Mouse (Mus musculus): ENCODE results near the gene Tmem56.

The Tmem56 gene

DNA sequence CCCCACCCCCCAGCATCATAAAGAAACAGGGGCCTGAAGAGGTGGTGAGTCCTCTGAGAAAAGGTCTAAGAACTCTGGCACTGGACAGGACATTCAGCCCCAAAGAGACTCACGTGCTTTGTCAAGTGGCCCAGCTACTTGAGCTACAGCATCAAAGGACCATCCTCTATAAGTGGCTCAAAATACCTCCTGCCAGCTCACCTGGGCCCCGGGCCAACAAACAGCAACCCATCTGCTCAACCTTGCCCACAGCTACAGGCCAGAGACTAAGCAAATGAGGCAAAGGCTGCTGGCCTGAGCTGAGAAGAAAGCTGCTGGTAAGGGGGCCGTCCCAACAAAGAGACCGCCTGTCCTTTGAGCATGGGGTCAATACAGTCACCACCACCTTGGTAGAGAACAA is 5.3 kb downstream of the Tmem56 start:
- no peak for DNase-seq (ENCODE audit: low spot score)

DNA sequence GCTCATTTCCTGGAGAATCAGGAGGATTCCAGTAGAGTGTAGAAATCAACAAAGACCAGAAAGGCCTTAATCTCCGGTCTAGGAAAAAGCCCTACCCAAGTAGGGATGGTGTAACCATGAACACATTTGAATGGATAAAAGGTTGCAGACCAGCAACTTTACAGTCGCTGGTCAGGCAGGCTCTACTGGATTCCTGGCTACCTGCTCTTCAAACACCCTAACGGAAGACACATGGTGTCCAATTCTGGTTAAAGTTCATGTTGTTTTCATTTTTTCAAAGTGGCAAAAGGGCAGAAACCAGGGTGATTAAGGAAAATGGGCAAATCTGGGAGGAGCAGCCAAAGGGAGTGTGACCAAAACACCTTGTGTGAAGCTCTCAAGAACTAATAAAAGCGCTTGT is 5.9 kb downstream of the Tmem56 start:
- no peak for DNase-seq (ENCODE audit: low spot score)

DNA sequence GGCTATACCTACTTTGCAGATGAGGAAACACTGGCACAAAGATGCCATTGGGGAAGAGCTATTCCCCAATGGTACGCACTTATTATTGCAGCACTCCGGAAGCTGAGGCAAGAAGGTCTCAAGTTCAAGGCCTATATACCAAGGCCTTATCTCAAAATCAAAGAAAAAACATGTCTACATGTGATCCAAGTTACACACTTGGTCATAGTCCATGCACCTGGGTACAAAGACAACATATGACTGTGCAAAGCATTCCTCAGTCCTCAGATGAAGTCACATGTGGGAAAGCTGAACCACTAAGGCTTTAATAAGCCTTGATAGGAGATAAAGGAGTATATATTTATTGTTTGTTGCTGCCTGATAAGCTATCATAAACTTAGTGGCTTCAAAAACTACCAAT is 8.9 kb downstream of the Tmem56 start:
- DNase-seq (ENCODE audit: low spot score) = no peak

DNA sequence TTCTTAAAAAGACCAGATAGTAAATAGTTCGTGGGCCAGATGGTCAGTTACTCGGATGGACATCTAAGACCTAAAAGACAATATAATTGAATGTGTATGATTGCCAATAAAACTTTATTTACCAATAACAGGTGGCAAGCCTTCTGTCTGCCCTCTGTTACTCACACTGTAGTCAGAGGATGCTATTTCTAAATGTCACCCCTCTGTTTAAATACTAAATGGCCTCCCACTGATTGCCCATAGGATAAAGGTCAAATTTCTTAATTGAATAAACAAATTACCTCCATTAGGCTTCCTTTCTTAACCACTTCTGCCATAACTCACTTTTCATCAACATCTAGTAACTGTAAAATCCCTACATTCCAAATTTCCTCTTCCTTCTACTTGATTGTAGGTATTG is 10.3 kb downstream of the Tmem56 start:
- DNase-seq (ENCODE audit: low spot score) = no peak

DNA sequence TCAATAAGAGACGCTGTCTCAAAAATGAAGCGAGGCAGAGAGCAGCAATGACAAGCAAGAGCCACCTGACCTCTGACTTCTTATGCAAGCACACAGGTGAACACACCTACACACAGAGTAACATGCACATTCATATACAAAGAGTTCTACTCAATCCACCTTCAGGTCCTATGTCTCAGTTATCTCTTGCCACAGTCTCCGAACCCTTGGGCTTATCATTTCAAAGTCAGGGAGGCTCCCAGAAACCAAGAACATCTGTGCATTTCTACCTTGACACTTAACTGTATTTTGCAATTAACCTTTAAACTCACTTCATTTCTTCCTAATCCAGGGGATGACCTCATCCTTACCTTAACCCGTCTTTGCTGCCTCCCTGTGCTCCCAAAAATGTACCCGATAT is 15.6 kb downstream of the Tmem56 start:
- DNase-seq (ENCODE audit: low spot score) = no peak

DNA sequence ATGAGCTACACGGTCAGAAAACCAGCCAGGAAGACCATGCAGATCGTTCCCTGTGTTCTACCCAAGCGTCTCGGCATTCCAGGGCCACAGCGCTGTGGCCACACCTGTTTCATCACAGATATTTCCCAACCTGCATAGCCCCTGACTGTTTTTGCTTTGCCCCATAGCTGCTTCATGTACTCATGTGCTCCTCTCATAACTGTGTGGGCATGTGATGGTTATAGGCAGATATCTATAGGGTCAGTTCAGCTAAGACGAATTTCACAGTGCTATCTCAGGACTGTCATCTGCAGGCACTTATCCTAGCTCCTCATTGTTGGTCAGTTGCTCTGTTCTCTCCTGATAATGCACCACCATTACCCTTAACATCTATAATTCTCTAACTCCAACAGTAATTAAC is 18.7 kb downstream of the Tmem56 start:
- no peak for DNase-seq (ENCODE audit: low spot score)

DNA sequence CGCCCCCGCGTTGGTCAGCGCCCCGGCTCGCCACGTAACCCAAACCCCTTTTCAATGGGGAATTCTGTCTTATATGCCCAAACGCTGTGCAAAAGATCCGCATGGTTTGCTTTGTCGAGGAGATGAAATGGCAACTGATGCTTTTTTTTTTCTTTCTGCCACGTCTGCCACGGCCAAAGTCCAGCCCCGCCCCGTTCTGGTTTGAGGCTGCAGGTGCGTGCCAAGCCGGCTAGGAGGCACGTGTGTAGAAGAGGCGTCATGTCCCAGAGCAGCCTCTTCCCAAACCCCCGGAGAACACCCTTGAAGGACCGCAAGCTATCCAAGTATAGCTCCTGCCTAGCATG is 19.7 kb downstream of the Tmem56 start:
- no peak for DNase-seq (ENCODE audit: low spot score)

DNA sequence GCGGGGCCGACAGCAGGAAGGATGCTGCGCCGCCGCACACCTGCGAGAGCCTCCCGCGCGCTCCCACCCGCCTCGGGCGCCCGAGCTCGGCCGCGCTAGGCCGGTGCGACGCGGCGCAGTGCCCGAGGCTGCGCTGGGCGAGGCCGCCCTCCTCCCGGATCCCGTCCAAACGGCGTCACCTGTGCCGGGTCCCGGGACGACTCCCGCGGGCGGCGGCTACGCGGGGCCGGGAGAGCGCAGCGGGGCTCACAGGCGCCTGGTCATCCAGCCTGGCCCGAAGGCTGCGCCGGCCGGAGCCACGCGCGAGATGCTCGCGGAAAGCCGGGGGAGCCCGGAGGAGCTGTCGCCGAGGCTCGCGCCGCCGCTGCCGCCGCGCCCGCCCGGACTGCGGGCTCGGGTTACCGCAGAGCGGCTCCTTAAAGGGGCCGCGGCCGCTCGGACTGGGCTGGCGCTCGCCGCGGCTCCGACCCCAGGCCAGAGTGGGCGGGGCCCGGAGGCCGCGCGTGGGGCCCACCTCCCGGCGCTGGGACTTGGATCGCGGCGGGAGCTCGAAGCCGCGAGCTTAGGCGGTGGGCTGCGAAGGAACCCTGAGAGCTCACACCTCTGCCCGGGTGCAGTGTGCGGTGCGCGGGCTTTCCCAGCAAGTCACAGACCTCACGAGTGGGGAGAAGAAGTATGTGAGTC is 20.2 kb downstream of the Tmem56 start:
- DNase-seq (ENCODE audit: low spot score) = no peak

DNA sequence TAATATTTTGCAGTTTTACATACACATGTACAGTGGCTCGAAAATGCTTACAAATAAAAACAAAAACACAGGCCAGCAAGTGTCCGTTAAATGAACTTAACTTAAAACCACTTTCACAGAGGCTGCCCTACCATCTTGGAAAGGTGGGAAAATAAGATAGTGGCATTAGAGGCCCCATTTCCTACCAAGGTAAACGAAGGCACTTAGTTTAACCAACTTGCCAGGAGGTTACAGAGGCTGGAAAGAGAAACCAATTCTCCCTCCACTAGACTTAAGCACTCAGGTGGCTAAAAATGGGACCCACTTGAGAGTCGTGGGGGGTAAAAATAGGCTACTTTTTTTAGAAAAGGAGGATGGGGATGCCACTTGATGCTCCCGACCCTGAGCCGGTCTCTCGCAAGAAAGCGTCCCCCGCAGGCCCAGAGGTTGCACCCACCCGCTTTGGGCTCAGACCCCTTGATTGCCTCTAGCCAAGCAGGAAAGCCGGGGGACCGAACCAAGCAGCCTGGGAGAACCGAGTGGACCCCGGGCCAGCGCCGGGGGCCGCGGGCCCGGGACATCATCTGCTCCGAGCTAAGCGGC is 20.9 kb downstream of the Tmem56 start:
- DNase-seq (ENCODE audit: low spot score) = no peak

DNA sequence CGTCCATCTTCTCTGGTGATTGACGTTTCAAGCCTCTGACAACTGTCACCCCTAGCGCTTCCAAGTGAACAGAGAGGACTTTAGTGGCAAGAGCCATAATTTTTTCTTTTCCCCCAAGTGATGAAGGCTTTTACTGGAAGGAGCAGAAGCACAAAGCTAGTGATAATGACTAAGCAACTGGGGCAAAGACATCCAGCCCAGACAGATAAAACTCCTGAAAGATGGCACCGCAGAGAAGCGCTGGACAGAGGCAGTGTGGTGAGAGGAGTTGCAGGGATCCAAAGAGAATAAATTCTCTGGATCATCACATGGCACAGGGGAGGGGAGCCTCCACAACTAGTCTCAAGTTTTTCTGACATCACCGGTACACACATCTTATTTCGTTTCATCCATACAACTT is 21.6 kb downstream of the Tmem56 start:
- no peak for DNase-seq (ENCODE audit: low spot score)

DNA sequence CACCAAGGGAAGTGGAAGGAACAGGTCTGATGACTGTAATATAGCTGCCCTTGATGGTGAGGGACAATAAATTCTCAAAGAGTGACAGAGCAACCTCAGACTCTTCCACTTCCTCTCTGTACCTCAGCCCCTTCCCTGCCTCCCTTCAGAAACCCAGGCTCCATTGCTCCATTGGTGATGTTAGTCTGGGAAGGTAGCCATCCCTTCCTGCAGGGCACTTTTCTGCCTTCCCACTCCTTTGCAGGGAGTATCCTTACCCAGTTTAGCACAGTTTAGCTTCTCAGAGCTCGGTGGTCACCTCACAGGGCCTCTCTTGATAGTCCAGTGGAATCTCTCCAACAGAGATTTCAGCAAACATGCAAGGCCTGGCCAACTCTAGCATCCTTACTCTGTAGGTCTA is 22.1 kb downstream of the Tmem56 start:
- no peak for DNase-seq (ENCODE audit: low spot score)

DNA sequence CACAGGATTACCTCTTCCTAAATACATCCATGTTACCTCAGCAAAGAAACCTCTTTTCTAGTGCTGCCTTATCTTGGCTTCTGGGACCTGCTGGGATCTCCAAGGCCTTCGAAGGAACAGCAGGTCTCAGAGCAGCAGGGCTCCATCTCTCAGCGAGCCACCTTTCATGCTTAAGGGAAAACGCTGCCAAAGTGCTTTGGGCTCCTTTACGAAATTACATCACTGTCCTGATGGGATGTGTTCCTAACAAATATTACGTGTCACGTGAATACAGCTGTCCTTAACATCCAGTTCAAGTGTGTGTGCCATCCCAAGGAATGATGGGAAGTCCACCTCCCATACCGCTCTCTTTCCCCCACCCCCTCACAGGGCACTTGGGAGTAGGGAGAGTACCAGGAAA is 22.9 kb downstream of the Tmem56 start:
- DNase-seq (ENCODE audit: low spot score) = no peak

DNA sequence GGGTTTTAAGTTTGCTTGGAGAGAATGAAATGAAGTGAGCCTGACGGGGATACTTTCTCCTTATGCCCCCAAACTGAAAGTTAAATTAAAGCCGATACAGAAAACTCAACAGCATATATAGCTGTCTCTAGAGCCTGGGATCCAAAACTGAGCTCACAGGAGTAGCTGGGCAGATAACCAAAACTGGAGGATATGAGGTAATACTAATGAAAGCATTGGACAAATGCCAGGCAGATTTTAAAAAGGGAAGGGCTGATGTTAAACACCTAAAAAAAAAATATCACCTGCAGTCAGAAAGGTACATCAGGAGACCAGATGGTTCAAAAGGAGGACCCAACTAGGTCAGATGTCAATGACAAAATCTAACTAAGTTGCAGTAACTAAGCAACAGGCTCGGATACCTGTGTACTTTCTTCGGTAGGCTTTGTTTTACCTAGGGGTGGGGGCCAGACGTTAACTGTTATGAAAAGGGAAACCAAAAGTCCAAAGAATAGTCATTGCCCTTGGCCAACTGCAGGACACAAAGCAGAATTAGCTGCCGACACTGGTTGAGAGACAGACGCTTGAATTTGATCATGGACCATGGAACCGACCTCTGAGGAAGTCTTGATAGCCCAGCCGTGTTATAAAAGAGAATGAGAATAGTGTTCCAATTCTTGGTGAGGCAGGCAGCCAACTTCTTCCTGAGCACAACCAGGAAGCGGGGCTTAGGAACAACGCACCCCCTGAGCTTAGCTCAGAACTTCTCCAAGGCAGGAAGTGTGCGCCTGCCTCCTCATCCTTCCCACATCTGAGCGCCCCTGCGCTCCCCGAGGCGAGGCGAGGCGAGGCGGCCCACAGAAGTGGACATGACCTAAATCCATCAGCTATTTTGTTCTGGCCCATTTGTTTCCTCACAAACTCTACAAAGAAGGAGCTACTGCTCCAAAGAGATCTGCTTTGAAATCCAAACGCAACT is 24.1 kb downstream of the Tmem56 start:
- no peak for DNase-seq (ENCODE audit: low spot score)

DNA sequence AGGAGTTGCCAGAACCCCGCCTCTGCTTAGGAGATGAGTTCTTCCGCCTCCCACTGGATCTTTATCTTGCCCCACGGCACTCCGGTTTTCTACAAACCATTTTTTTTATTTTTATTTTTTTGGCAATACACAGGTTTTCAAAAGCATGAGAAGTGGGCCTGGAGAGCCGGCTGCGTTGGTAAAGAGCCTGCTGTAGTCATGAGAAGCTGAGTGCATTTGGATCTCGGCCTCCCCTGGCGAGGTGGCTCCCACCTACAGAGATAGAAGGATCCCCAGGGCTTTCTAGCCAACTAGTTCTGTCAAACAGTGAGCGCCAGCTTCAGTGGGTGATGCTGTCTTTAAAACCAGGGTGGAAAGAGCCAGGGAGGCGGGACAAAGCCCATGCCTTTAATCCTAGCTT is 25.5 kb downstream of the Tmem56 start:
- no peak for DNase-seq (ENCODE audit: low spot score)

DNA sequence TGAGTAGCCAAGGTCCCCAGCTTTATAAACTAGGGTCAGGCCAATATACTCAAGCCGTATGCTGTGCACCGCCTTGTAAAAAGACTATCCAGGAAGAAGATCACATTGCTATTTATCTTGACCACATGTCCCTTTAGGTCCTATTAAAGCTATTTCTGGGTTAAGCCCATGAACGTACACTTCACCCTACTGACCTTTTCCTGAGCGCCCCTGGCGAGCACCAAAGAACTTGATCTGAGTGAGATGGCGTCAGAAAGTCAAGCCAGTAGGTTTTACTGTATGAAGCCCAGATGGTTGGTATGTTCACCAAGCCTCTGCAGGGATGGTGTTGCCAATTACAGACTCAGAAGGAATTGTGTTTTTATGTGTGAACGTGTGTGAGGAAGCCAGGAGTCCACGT is 26.8 kb downstream of the Tmem56 start:
- DNase-seq (ENCODE audit: low spot score) = no peak

DNA sequence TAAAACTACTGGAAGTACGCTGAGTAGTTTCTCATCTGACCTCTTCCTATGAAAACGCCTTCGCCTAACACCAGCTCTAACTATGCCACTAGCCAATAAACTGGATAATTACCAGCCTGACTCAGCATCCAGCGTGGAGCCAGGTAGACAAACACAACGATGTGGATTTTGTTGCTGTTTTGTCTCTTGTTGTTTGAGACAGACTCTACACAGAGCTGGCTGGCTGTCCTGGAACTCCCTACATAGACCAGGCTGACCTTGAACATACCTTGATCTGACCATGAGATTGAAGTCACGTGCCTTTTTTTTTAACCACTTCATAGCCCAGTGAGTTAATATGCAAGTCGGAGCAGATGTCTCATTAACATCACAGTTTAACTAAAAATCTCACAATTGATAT is 27.4 kb downstream of the Tmem56 start:
- DNase-seq (ENCODE audit: low spot score) = no peak

DNA sequence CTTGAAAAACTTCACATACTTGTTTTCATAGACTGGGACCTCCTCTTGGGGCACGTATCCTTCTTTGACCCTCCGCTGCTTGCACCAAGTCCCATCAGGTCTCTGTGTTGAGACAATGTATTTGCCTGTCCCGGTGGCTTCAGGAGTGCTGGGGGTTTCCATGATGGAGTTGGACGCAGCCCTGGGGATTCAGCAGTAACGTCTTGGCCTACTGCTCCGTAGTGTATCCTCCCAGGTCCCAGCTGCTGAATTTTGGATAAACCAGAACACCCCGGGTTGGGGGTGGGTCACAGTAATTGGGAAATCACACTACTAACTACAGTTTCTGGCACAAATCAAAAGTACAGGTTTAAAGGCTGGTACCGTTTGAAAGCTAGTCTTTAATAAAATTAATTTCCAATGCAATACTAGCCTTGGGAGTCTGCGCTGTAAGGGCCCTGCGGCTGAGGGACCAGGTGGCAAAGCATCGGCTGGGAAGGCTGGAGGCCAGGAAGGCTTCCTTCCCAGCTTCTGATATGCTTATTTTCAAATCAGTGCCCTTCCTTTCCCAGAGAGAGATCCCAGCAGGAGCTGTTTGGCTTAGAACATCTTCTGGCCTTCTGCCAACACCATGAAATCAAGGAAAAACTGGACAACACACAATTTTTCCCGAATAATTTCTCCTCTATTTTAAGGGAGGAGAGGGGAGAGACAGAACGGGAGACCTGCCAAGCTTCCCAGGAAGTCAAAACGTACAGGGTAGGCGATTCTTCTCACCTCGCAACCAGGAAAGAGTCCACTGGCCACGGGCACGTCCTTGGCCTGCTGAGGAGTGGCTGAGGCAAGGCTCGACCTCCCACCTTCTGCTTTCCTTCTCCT is 32.1 kb downstream of the Tmem56 start:
- DNase-seq (ENCODE audit: low spot score) = no peak

DNA sequence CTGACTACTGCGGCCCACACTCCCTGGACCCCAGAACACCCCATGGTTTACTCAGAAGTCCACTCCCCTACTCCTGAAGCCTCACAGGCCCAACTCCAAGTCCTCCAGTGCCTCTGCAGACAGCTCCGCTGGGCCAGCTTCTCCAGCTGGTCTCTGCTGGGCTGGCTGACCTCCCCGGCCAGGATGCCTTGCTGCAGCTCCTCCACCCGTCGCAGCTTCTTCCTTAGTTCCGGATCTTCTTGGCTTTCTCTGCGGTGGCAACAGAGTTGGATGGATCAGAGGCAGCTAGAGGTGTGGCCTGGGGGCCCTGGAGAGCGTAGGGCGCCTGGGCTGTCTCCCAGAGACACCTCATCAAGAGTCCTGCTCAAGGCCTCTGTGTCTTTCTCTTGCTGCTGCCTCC is 32.9 kb downstream of the Tmem56 start:
- no peak for DNase-seq (ENCODE audit: low spot score)

DNA sequence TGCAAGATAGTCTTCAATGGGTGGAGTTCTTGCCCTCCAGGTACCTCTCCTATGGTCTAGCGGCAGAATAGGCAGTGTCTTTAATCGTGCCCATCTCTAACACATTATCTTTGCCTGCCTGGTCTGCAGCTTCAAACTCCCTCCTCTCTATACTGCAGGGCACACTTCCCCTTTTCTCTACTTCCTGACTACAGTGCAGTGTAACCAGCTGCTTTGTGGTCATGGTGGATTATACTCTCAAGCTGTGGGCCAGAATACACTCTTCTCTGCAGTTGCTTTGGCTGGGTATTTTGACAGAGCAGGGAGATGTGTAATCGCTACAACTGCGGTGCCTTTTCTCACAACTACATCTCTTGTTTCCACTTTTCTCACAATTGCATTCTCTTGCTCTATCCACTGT is 40.0 kb downstream of the Tmem56 start:
- DNase-seq (ENCODE audit: low spot score) = no peak

DNA sequence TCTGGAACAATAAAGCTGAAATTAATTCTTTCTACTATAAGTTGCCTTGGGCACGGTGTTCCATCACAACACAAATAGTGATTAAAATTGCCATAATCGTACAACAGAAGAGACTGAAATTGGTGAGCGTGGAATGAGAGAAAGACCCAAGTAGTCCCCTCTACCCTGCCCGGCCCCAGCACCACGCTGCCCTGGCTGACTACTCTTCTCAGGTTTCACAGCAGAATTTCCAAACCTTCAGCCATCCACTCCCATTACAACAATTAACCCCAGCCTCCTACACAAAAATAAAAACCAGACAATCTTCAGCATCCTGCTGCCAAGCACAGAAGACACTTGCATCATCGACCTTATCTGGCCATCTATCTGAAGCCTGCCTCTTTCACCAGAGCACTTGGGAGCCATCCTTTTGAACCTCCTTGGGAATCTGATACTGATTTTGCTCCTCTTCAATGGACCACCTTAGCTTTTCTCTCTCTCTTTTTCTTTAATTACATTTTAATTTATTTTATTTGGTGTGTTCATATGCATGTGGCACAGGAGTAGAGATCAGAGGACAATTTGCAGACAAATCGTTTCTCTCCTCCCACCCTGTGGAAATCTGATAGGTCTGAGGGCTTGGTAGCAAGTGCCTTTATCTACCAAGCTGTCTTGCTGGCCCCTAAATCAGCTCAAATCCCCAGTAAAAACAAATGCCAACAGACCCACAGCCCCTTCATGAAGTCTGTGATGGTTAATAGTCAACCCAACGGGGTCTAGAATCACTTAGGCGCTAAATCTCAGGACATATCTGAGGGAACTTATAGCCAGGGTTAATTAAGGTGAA is 40.6 kb downstream of the Tmem56 start:
- no peak for DNase-seq (ENCODE audit: low spot score)

DNA sequence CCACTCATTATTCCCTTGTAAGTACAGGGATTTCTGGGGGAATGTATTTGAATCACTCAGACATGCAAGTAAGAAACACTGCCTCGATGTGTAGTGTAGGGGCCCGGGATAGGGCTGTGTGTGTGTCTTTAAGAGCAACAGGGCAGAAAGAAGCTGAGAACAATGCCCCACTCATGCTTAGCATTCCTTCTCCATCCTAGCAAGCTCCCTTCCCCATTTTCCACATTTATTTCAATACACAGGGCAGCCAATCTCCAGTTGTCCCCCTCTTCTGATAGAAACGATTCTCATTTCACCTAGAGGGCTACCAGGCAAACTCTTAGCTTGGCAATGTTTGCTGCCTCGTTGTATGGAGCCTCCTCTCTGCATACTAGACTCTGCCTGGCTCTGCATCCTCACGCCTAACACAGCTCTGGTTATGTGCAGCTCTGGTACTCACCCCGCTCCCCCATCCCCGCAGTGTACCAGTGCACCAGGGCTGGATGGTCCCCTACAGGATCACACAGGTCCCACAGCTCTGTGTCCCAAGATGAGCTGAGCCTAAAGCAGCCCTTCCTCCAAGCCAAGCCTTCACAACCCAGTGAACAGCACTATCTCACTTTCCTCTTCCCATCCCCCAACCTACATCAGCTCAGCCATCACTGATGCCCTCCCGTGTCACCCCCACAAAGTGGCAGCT is 42.4 kb downstream of the Tmem56 start:
- DNase-seq (ENCODE audit: low spot score) = no peak
